Mouse (Mus musculus) forebrain, embryonic 14.5 days (tissue): Measurements from ENCODE around the gene Spdya. TPM values are rescaled to one million over a fixed set of nuclear protein-coding genes. Genes with fewer than 3 reads are reported as not detected.
A peak's percentile ranks its signal among the peaks of the same experiment; 100 is the strongest.
"Not testable (repeated sequence)": the region's sequence is repeated elsewhere in the genome, so short reads cannot be mapped to it uniquely, and the experiment has no call there.

ENCODE experiments used
- ATAC-seq: fragments of 200-750 bp; cut with Nextera tagmentation; 2 replicates; pipeline ENCODE4 v1.8.0; 2017; ENCODE audit warnings: mild to moderate bottlenecking, moderate library complexity
- DNase-seq: peaks from one replicate; pipeline ENCODE4 v3.0.0-alpha.2; 2015; ENCODE audit warnings: low spot score
- H3K27ac ChIP-seq: fragments of 300-500 bp; sonication (generic); 2 replicates; pipeline ENCODE4 v1.5.1; 2014; ENCODE audit warnings: low read depth, mild to moderate bottlenecking, control low read depth, low read length, moderate library complexity
- H3K27me3 ChIP-seq: fragments of 300-500 bp; sonication (generic); replicated peaks from 2 replicates; pipeline ENCODE4 v1.6.1; 2014; ENCODE audit warnings: low read length, control low read depth, mixed read lengths; ENCODE audit not compliant: control insufficient read depth, insufficient read depth
- H3K36me3 ChIP-seq: fragments of 300-500 bp; sonication (generic); 2 replicates; pipeline ENCODE4 v1.6.1; 2014; ENCODE audit warnings: low read length, control low read depth; ENCODE audit not compliant: control insufficient read depth, insufficient read depth
- H3K4me1 ChIP-seq: fragments of 300-500 bp; sonication (generic); 2 replicates; pipeline ENCODE4 v1.6.1; 2014; ENCODE audit warnings: antibody characterized with exemption, low read length, control low read depth; ENCODE audit not compliant: control insufficient read depth, insufficient read depth
- H3K4me2 ChIP-seq: fragments of 300-500 bp; sonication (generic); 2 replicates; pipeline ENCODE4 v1.6.1; 2014; ENCODE audit warnings: mild to moderate bottlenecking, control low read depth, low read length
- H3K4me3 ChIP-seq: fragments of 300-500 bp; sonication (generic); 2 replicates; pipeline ENCODE4 v1.5.1; 2014; ENCODE audit warnings: low read depth, low read length, control low read depth
- H3K9ac ChIP-seq: fragments of 300-500 bp; sonication (generic); 2 replicates; pipeline ENCODE4 v1.6.1; 2014; ENCODE audit warnings: mild to moderate bottlenecking, low read length, control low read depth, moderate library complexity
- H3K9me3 ChIP-seq: fragments of 300-500 bp; sonication (generic); replicated peaks from 2 replicates; pipeline ENCODE4 v1.6.1; 2016; ENCODE audit warnings: low read length, control low read depth, mixed read lengths; ENCODE audit not compliant: control insufficient read depth
- WGBS: fragments of 180-500 bp; shearing (Covaris S2); extraction: QIAGEN DNeasy Blood & Tissue Kit; methylation state at CpG from one replicate; pipeline ENCODE4 v1.1.7; 2014; 5-methylcytosine and 5-hydroxymethylcytosine counted together
- polyA plus RNA-seq: library from polyadenylated mRNA; unstranded; fragments of >200 nt; fragmentation: Nextera tagmentation; extraction: Ambion mirVana; gene quantifications from 2 replicates; pipeline ENCODE4 v1.2.1, GENCODE M21; 2014

Spdya gene
- polyA plus RNA-seq = 1.4 and 1.7 TPM in 2 replicates

DNA sequence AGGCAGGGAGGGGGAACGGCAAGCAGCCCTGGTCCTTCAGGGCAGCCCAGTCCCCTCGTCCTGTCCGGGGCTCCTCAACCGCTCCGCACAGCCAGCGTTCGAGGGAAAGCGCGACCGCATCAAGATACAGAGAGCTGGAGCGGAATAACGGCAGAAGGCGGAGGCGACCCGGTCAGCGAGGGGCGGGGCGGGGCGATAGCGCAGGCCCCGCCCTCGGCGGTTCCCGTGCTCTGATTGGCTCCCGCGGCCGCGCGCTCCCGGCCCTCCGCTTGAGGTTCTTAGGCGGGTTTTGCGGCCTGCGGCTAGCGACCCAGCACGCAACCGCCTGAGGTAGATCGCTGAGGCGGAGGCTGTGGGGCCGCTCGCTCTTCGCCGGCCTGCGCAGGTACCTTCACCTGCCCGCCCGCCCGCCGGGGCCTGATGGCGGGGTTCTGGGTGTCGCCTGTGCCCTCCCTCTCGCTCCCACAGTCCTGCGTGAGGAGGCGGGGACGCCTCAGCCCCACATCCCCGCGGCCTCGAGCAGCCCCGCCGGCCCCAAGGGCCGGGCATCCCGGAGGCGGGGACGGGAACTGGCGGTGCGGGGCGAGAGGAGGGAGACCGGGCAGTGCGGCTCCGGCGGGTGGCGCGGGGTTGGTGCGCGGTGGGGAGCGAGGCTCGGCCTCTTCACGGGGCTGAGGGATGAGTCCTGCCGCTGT is at the start of gene Spdya:
Spdya (plus strand) TSS at position 305 of the 695 bp plus-strand sequence.
- Histone ChIP-seq H3K27ac (peak within 1 kb of the TSS; percentile 60; the same call in 1 of the 2 replicates), H3K4me2 (peak within 1 kb of the TSS; percentile 96), H3K27me3 (peaks cover 4% of the 10 kb centered on the region; the same call in 1 of the 2 replicates), H3K4me3 (peak within 1 kb of the TSS; percentile 73), H3K36me3 (no peaks in the 10 kb centered on the region), H3K4me1 (no peaks in the 10 kb centered on the region; the same call in 1 of the 2 replicates), H3K9me3 (no peaks in the 10 kb centered on the region), H3K9ac (peak within 1 kb of the TSS; percentile 88)
- ATAC-seq (peak; percentile 97), DNase-seq (peak; percentile 93)
- under 1% methylated on average over 76 of the region's 78 CpGs for WGBS

DNA sequence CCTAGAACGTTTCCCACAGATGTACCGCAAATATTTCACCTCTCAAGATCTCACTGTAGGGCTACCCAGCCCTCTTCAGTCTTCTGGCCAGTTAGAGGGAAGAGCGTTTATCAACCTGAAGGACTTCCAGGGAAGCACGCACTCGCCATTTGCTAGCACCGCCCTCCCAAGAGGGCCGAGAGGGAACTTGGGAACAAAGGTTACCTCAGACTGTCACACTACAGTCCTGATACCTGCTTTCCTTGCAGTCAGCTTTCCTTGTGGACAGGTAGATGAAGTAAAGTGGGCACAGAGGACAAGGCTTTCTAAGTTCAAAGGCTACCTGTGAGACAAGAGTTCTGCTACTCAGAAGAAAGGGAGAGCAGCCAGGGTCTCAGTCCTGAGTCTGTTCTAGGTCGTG is 45.0 kb upstream of the Spdya start:
- Histone ChIP-seq H3K4me3 (no peak overlapping the region), H3K27me3 (no peaks in the 10 kb centered on the region), H3K9me3 (no peaks in the 10 kb centered on the region), H3K4me1 (no peaks in the 10 kb centered on the region), H3K27ac (no peak overlapping the region), H3K36me3 (peaks cover 59% of the 10 kb centered on the region), H3K4me2 (no peak overlapping the region), H3K9ac (no peak overlapping the region)
- DNase-seq = no peak
- ATAC-seq = no peak
- WGBS = 91% methylated on average over 8 of the region's 8 CpGs

DNA sequence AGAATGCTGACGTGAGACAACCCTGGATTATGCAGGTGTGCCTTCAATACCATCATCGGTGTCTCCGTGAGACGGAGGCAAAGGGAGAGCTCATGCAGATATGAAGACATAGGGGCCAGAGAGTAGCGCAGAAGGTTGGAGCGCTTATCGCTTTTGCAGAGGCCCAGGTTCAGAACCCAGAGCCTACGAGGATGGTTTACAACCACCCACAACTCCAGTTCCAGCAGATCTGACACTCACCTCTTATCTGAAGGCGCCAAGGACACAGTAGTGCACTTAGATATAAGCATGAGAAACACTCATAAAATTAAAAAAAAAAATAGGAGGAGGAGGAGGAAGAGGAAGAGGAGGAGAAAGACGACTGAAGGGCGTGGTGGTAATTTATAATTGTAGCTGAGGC is 41.6 kb upstream of the Spdya start:
- Histone ChIP-seq H3K4me3 (no peak overlapping the region), H3K9me3 (no peaks in the 10 kb centered on the region), H3K27me3 (no peaks in the 10 kb centered on the region), H3K27ac (no peak overlapping the region), H3K36me3 (peaks cover 68% of the 10 kb centered on the region), H3K4me1 (no peaks in the 10 kb centered on the region), H3K4me2 (no peak overlapping the region), H3K9ac (no peak overlapping the region)
- DNase-seq = no peak
- no peak for ATAC-seq
- 96% methylated on average over 11 of the region's 11 CpGs for WGBS

DNA sequence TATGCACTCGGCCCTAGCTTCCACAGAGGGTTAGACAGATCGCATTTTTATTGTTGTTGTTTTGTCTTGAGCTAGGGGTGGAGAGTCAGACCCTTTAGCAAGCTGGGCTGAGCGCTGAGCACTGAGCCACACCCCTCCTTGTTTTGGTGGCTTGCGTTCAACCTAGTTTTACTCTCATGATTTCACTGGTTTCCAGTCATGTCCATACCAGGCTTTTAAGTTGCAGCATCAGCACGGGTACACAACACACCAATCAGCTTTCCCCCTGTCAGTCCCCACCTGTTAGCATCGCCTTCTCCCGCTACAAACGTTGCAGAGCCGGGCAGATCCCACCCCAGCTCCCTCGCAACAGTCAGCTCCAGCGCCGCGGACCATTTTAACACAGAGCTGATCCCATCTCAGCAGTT is 25.6 kb upstream of the Spdya start:
- no peak; the same call in 1 of the 2 replicates for ATAC-seq
- DNase-seq = no peak
- no peaks in the 10 kb centered on the region for H3K27me3 ChIP-seq
- peak overlapping the region; percentile 57 for H3K4me3 ChIP-seq
- peak overlapping the region; percentile 98; the same call in 1 of the 2 replicates for H3K27ac ChIP-seq
- H3K4me1 ChIP-seq = peaks cover 3% of the 10 kb centered on the region; the same call in 1 of the 2 replicates
- H3K36me3 ChIP-seq = peaks cover 9% of the 10 kb centered on the region
- WGBS = 0% methylated on average over 13 of the region's 13 CpGs
- H3K9me3 ChIP-seq = no peaks in the 10 kb centered on the region
- H3K4me2 ChIP-seq = peak overlapping the region; percentile 70
- peak overlapping the region; percentile 78 for H3K9ac ChIP-seq

DNA sequence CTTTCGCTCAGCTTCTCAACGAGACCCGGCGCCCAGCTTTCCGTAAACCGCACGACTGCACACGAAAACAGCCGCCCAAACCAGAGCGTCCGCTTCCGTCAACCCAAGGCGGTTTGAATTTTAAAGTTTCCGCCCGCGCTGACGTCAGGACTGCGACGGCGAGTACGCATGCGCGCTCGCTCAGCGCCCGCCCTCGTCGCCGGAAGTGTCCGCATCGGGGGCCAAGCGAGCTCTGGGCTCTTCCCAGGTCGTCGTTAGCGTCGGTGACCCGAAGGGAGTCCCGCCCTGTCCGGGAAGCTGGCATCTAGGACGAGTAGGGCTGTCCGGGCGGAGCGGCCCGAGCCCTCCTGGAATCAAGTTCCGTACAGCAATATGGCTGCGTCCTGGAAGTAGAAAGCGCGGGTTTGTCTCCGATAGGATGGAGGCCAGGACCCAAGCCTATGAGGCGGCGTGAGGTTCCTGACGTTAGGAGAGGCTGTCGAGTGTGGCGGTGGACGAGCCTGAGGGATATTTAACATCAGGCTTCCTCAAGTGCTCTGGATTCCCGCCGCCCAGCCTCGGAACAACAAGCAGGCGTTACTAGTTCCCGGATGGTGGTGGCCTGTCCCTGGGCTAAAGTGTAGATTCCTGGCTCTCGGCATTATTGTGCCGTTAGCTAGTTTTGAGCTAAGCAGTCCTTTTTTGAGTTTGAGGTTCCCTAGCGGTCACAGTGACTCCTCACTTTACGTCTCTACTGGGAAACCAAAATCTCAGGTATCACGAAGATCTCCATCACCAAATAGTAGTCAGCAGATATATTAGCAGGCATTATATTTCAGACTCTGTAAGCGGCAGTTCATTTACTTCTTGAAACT is 24.9 kb upstream of the Spdya start, which contains the start of gene Ndc80:
Ndc80 (minus strand) TSS at position 147 of the 854 bp plus-strand sequence.
- H3K27ac ChIP-seq = peak within 1 kb of the TSS; percentile 98
- peaks cover 8% of the 10 kb centered on the region for H3K36me3 ChIP-seq
- no peaks in the 10 kb centered on the region for H3K9me3 ChIP-seq
- H3K4me2 ChIP-seq = peak within 1 kb of the TSS; percentile 70
- ATAC-seq (peak; percentile 98), DNase-seq (peak; percentile 97)
- H3K4me3 ChIP-seq = peak within 1 kb of the TSS; percentile 57
- peaks cover 3% of the 10 kb centered on the region; the same call in 1 of the 2 replicates for H3K4me1 ChIP-seq
- WGBS = under 1% methylated on average over 66 of the region's 66 CpGs
- no peaks in the 10 kb centered on the region for H3K27me3 ChIP-seq
- H3K9ac ChIP-seq = peak within 1 kb of the TSS; percentile 78

DNA sequence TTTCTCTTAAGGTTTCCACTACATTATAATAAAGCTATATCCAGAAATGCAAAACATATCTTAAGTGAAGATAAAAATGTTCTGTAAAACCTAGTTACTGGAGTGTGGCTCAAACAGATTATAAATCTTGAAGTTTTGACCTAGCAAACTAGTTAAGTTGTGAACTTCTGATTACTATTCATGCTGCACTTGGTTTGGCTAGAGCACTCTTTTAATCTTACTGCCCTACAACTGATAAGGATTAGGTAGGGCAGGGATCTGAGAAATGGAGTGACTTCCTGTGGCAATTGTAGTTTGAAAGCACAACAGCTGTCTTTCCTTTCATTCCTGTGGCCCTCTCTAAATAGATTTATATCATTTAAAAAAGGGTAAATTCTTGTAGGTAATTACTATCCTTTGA is 23.8 kb upstream of the Spdya start:
- ATAC-seq = no peak
- H3K9ac ChIP-seq = no peak overlapping the region
- H3K27me3 ChIP-seq = no peaks in the 10 kb centered on the region
- no peak overlapping the region for H3K4me3 ChIP-seq
- H3K9me3 ChIP-seq = no peaks in the 10 kb centered on the region
- H3K4me2 ChIP-seq = no peak overlapping the region
- no peak overlapping the region for H3K27ac ChIP-seq
- peaks cover 3% of the 10 kb centered on the region; the same call in 1 of the 2 replicates for H3K4me1 ChIP-seq
- DNase-seq = no peak
- peaks cover 2% of the 10 kb centered on the region for H3K36me3 ChIP-seq

DNA sequence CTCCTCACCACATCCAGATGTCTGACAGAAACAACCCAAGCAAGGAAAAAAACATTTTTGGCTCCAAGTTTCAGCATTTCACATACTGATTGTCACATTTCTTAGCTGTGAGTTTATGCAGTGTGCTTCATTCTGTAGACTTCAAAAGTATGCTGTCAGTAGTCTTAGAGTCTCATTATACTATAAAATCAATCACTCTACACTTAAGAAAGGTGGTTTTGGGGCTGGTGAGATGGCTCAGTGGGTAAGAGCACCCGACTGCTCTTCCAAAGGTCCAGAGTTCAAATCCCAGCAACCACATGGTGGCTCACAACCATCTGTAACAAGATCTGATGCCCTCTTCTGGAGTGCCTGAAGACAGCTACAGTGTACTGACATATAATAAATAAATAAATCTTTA is 16.3 kb upstream of the Spdya start:
- not testable (repeated sequence) for H3K27me3 ChIP-seq, ATAC-seq, H3K4me3 ChIP-seq, H3K9ac ChIP-seq, H3K36me3 ChIP-seq, H3K9me3 ChIP-seq, H3K4me2 ChIP-seq, H3K4me1 ChIP-seq, DNase-seq, H3K27ac ChIP-seq
- WGBS = 82% methylated on average over 1 of the region's 1 CpGs

DNA sequence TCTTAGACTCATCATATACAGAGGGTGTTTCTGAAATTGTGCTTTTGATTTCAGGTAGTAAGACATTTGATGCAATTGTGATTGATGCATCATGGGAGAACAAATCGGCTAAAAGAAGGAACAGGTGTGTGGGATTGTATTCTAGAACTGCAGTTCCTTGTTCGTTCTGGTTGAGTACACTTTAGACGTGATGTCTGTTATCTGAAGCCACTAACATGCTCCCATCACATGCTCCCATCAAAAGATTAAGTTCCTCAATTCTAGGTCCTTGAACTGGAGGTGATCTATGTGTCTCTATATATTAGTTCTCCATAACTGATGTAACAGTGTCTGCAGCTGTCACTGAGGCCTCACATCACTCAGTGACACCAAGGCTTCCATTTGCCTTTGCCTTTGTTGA is 14.7 kb upstream of the Spdya start:
- H3K9me3 ChIP-seq = no peaks in the 10 kb centered on the region
- H3K4me3 ChIP-seq = no peak overlapping the region
- DNase-seq = no peak
- no peaks in the 10 kb centered on the region for H3K36me3 ChIP-seq
- no peaks in the 10 kb centered on the region for H3K27me3 ChIP-seq
- no peaks in the 10 kb centered on the region for H3K4me1 ChIP-seq
- no peak for ATAC-seq
- WGBS = 86% methylated on average over 3 of the region's 3 CpGs
- H3K9ac ChIP-seq = no peak overlapping the region
- no peak overlapping the region for H3K4me2 ChIP-seq
- no peak overlapping the region for H3K27ac ChIP-seq
